Mouse (Mus musculus) embryonic fibroblast, embryonic 13.5 days (primary cell): ENCODE results near the gene Mmd2.

Experiments
- CTCF ChIP-seq: IDR thresholded peaks from 2 replicates; pipeline ENCODE4 v1.5.1; 2011; ENCODE audit warnings: mild to moderate bottlenecking, control low read depth, low read length, moderate library complexity, borderline replicate concordance; ENCODE audit not compliant: insufficient read depth
- POLR2A ChIP-seq: IDR thresholded peaks from 2 replicates; pipeline ENCODE4 v1.6.1; 2011; ENCODE audit warnings: low read depth, mild to moderate bottlenecking, control low read depth, low read length, moderate library complexity

- TF ChIP-seq CTCF (no peak), POLR2A (no peak)
Measured at GRCm38 (mm10) chr5:142524711-142525464, 83.7 kb downstream of the Mmd2 start.
